Mouse (Mus musculus): ENCODE measurements around the gene Glipr1. TPM values are rescaled to one million over a fixed set of nuclear protein-coding genes. Genes with fewer than 3 reads are reported as not detected.

The Glipr1 gene
- polyA plus RNA-seq, 1 experiment from 2014 or later: 3.5 TPM

- DNase-seq (ENCODE audit: low spot score) (no peak), ATAC-seq (ENCODE audit: low read depth) (no peak)
Observed at GRCm38 (mm10) chr10:111955836-111956235, 46.6 kb downstream of the Glipr1 start.

DNA sequence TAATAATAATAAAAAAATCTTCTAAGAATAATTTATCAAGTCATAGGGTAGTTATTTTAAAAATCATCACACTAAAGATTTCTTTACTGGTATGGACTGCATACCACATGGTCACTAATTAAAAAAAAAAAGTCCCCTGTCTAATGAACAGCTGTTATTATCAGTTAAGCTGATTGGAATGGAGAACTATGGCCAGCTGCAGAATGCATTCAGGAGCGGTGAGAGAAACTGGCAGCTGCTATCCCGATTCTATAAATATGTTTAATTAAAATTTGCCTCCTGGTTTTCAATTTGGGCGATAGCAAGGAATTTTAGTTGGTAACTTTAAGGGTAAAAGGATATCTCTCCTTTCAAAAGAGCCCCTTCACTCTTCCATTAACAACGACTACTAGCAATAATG is 53.4 kb downstream of the Glipr1 start:
- no peak overlapping the region for H3K27ac ChIP-seq (replicated peaks; ENCODE audit: low read depth, low read length)
- H3K9me3 ChIP-seq (ENCODE audit: control insufficient read depth, low read length): no peaks in the 10 kb centered on the region
- H3K4me3 ChIP-seq (ENCODE audit: low read depth, low read length): no peak overlapping the region
- DNase-seq (ENCODE audit: low spot score) (peak; percentile 32), ATAC-seq (ENCODE audit: low read depth) (no peak)
- H3K36me3 ChIP-seq (ENCODE audit: control insufficient read depth, insufficient read depth, low read length): no peaks in the 10 kb centered on the region
- WGBS: 58% methylated on average over 4 of the region's 4 CpGs
- H3K27me3 ChIP-seq (replicated peaks; ENCODE audit: control insufficient read depth, insufficient read depth, low read length): no peaks in the 10 kb centered on the region
- no peaks in the 10 kb centered on the region for H3K4me1 ChIP-seq (ENCODE audit: control insufficient read depth, insufficient read depth, low read length)
- no peak overlapping the region for H3K4me2 ChIP-seq (ENCODE audit: low read depth, low read length)
- no peak overlapping the region for H3K9ac ChIP-seq (ENCODE audit: low read depth, low read length)

More at GRCm38 (mm10) chr10:111955836-111956235, 46.6 kb downstream of the Glipr1 start:
- WGBS: 43% methylated on average over 2 of the region's 2 CpGs
- Histone ChIP-seq H3K4me3 (ENCODE audit: low read depth, low read length) (no peak overlapping the region), H3K27ac (replicated peaks; ENCODE audit: low read depth, low read length) (no peak overlapping the region), H3K27me3 (replicated peaks; ENCODE audit: control insufficient read depth, insufficient read depth, low read length) (no peaks in the 10 kb centered on the region), H3K4me1 (ENCODE audit: control insufficient read depth, insufficient read depth, low read length) (no peaks in the 10 kb centered on the region), H3K9ac (ENCODE audit: low read depth, low read length) (no peak overlapping the region), H3K36me3 (ENCODE audit: control insufficient read depth, insufficient read depth, low read length) (no peaks in the 10 kb centered on the region), H3K4me2 (ENCODE audit: low read depth, low read length) (no peak overlapping the region), H3K9me3 (ENCODE audit: control insufficient read depth, low read length) (no peaks in the 10 kb centered on the region)

DNA sequence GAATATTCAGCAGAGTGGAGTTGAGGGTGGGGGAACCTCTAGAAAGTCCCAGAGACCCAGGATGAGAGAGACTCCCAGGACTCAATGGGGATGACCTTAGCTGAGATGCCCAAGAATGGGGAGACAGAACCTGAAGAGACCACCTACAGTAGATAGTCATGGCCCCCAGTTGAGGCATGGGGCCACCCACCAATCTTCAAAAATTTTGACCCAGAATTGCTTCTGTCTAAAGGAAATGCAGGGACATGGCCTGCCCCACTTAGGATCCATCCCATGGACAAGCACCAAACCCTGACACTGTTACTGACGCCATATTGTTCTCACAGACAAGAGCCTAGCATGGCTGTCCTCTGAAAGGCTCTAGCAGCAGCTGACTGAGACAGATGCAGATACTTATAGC is 54.4 kb downstream of the Glipr1 start:
- H3K27me3 ChIP-seq (replicated peaks; ENCODE audit: control insufficient read depth, insufficient read depth, low read length): no peaks in the 10 kb centered on the region
- ATAC-seq (ENCODE audit: low read depth) (no peak), DNase-seq (ENCODE audit: low spot score) (no peak)
- no peak overlapping the region for H3K4me3 ChIP-seq (ENCODE audit: low read depth, low read length)
- no peak overlapping the region for H3K27ac ChIP-seq (replicated peaks; ENCODE audit: low read depth, low read length)
- no peak overlapping the region for H3K4me2 ChIP-seq (ENCODE audit: low read depth, low read length)
- H3K9ac ChIP-seq (ENCODE audit: low read depth, low read length): no peak overlapping the region
- WGBS: 83% methylated on average over 1 of the region's 1 CpGs
- H3K9me3 ChIP-seq (ENCODE audit: control insufficient read depth, low read length): no peaks in the 10 kb centered on the region
- H3K36me3 ChIP-seq (ENCODE audit: control insufficient read depth, insufficient read depth, low read length): no peaks in the 10 kb centered on the region
- H3K4me1 ChIP-seq (ENCODE audit: control insufficient read depth, insufficient read depth, low read length): no peaks in the 10 kb centered on the region

DNA sequence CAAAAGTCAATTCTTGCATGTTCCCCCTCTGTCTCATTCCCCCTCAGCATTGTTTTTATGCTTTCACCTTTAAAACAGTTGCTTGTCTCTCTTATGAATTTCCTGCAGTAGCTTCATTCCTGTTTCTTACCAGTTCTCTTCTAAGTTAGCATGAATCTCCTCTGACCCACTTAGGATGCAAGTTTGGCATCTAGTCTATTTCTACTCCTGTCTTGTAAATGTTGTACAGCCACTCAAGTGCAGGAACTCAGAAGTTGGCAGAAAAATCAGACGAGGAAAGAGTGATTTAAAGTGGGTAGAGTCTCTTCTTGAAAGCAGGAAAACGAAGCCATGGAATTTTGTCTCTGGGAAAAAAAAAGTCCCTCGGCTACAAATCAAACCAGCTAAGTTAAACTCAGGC is 56.9 kb downstream of the Glipr1 start:
- H3K36me3 ChIP-seq (ENCODE audit: control insufficient read depth, insufficient read depth, low read length): no peaks in the 10 kb centered on the region
- DNase-seq (ENCODE audit: low spot score) (no peak), ATAC-seq (ENCODE audit: low read depth) (no peak)
- 63% methylated on average over 3 of the region's 3 CpGs for WGBS
- no peak overlapping the region for H3K27ac ChIP-seq (replicated peaks; ENCODE audit: low read depth, low read length)
- no peak overlapping the region for H3K9ac ChIP-seq (ENCODE audit: low read depth, low read length)
- H3K4me1 ChIP-seq (ENCODE audit: control insufficient read depth, insufficient read depth, low read length): no peaks in the 10 kb centered on the region
- H3K4me2 ChIP-seq (ENCODE audit: low read depth, low read length): no peak overlapping the region
- no peaks in the 10 kb centered on the region for H3K9me3 ChIP-seq (ENCODE audit: control insufficient read depth, low read length)
- H3K27me3 ChIP-seq (replicated peaks; ENCODE audit: control insufficient read depth, insufficient read depth, low read length): no peaks in the 10 kb centered on the region
- no peak overlapping the region for H3K4me3 ChIP-seq (ENCODE audit: low read depth, low read length)

GRCm38 (mm10) chr10:111943026-111943425 is 59.4 kb downstream of the Glipr1 start:
- Histone ChIP-seq H3K27ac (replicated peaks; ENCODE audit: low read depth, low read length) (no peak overlapping the region), H3K4me1 (ENCODE audit: control insufficient read depth, insufficient read depth, low read length) (no peaks in the 10 kb centered on the region), H3K36me3 (ENCODE audit: control insufficient read depth, insufficient read depth, low read length) (no peaks in the 10 kb centered on the region), H3K4me3 (ENCODE audit: low read depth, low read length) (no peak overlapping the region), H3K9me3 (ENCODE audit: control insufficient read depth, low read length) (no peaks in the 10 kb centered on the region), H3K27me3 (replicated peaks; ENCODE audit: control insufficient read depth, insufficient read depth, low read length) (no peaks in the 10 kb centered on the region), H3K4me2 (ENCODE audit: low read depth, low read length) (no peak overlapping the region), H3K9ac (ENCODE audit: low read depth, low read length) (no peak overlapping the region)
- WGBS: 85% methylated on average over 7 of the region's 7 CpGs
- ATAC-seq (ENCODE audit: low read depth) (no peak), DNase-seq (ENCODE audit: low spot score) (no peak)

DNA sequence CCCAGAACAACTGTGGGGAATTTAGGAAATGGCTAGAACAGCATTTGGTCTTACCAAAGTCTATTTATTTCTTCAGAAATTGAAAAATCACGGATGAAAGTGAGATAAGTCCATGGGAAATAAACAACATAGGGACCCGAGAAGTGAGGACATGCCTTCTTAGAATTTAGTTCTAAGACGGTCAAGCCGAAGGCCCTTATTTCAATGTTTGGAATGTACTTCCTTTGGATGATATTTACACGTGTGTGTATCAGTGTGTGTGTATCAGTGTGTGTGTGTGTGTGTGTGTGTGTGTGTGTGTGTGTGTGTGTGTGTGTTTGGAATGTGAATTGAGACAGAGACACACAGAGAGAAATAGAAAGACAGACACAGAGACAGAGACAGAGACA is 65.3 kb downstream of the Glipr1 start:
- ATAC-seq (ENCODE audit: low read depth): no peak
- WGBS: 67% methylated on average over 5 of the region's 5 CpGs
- H3K9ac ChIP-seq (ENCODE audit: low read depth, low read length): no peak overlapping the region
- no peak overlapping the region for H3K4me2 ChIP-seq (ENCODE audit: low read depth, low read length)
- no peak overlapping the region for H3K27ac ChIP-seq (replicated peaks; ENCODE audit: low read depth, low read length)
- no peak overlapping the region for H3K4me3 ChIP-seq (ENCODE audit: low read depth, low read length)
- no peaks in the 10 kb centered on the region for H3K9me3 ChIP-seq (ENCODE audit: control insufficient read depth, low read length)
- no peaks in the 10 kb centered on the region for H3K27me3 ChIP-seq (replicated peaks; ENCODE audit: control insufficient read depth, insufficient read depth, low read length)
- no peak for DNase-seq (ENCODE audit: low spot score)
- H3K36me3 ChIP-seq (ENCODE audit: control insufficient read depth, insufficient read depth, low read length): no peaks in the 10 kb centered on the region
- peaks cover 7% of the 10 kb centered on the region for H3K4me1 ChIP-seq (ENCODE audit: control insufficient read depth, insufficient read depth, low read length)

GRCm38 (mm10) chr10:111936491-111937145 is 65.8 kb downstream of the Glipr1 start:
- WGBS: 53% methylated on average over 13 of the region's 13 CpGs
- H3K4me3 ChIP-seq (ENCODE audit: low read depth, low read length): no peak overlapping the region
- no peak overlapping the region for H3K9ac ChIP-seq (ENCODE audit: low read depth, low read length)
- DNase-seq (ENCODE audit: low spot score) (peak; percentile 65), ATAC-seq (ENCODE audit: low read depth) (no peak)
- H3K4me2 ChIP-seq (ENCODE audit: low read depth, low read length): no peak overlapping the region
- H3K9me3 ChIP-seq (ENCODE audit: control insufficient read depth, low read length): no peaks in the 10 kb centered on the region
- H3K36me3 ChIP-seq (ENCODE audit: control insufficient read depth, insufficient read depth, low read length): no peaks in the 10 kb centered on the region
- no peak overlapping the region for H3K27ac ChIP-seq (replicated peaks; ENCODE audit: low read depth, low read length)
- no peaks in the 10 kb centered on the region for H3K27me3 ChIP-seq (replicated peaks; ENCODE audit: control insufficient read depth, insufficient read depth, low read length)
- H3K4me1 ChIP-seq (ENCODE audit: control insufficient read depth, insufficient read depth, low read length): peaks cover 7% of the 10 kb centered on the region

GRCm38 (mm10) chr10:111936021-111936420 is 66.4 kb downstream of the Glipr1 start:
- no peak for ATAC-seq (ENCODE audit: low read depth)
- Histone ChIP-seq H3K4me1 (ENCODE audit: control insufficient read depth, insufficient read depth, low read length) (peaks cover 7% of the 10 kb centered on the region), H3K36me3 (ENCODE audit: control insufficient read depth, insufficient read depth, low read length) (no peaks in the 10 kb centered on the region), H3K9ac (ENCODE audit: low read depth, low read length) (no peak overlapping the region), H3K9me3 (ENCODE audit: control insufficient read depth, low read length) (no peaks in the 10 kb centered on the region), H3K4me3 (ENCODE audit: low read depth, low read length) (no peak overlapping the region), H3K27me3 (replicated peaks; ENCODE audit: control insufficient read depth, insufficient read depth, low read length) (no peaks in the 10 kb centered on the region), H3K27ac (replicated peaks; ENCODE audit: low read depth, low read length) (no peak overlapping the region), H3K4me2 (ENCODE audit: low read depth, low read length) (no peak overlapping the region)
- WGBS: 75% methylated on average over 4 of the region's 4 CpGs
- no peak for DNase-seq (ENCODE audit: low spot score)

Data from embryonic facial prominence, embryonic 14.5 days (tissue).